Mouse (Mus musculus) heart, postnatal 0 days (tissue): ENCODE data around the gene Rnf157.

ENCODE experiments used
- CTCF ChIP-seq: IDR thresholded peaks from 2 replicates; pipeline ENCODE4 v1.5.1; 2016; ENCODE audit warnings: antibody characterized with exemption, control low read depth, low read depth
- EP300 ChIP-seq: IDR thresholded peaks from 2 replicates; pipeline ENCODE4 v1.6.1; 2016; ENCODE audit warnings: antibody characterized with exemption, low read depth

DNA sequence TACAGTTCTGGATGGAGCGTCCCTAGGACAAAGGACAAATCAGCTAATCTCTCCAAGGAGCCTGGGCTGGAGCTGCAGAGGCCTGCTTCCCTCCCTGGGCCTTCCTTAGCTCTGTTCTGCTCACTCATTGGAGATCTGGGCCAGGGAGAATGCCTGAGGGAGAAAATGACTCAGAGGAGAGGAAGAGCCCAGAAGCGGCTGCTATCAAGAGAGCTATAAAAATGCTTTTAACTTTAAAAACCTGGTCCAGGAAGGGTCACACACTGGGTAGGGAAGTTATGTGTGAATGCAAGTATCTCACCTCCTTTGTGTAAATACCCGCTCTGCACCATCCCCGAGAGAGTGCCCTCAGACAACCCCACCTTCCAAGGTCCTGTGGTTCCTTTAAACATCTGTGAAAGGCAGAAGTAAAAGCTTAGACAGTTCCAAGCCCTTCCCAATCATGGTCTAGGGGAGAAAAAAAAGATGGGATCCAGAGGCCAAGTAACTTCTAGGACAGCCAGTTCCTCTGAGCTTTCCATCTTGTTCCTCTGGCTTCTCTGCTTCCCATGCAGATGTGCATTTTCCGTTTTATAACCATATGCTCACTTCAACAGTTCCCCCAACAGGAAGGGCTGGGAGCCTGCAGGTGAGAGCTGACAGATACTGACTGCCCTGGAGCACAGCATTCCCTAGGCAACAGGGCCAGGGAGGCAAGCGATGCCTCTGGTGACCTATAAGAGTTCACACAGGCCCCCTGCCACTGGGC, 3.5 kb upstream of the Rnf157 start:
- TF ChIP-seq CTCF (no peak), EP300 (no peak)
